Mouse (Mus musculus): Measurements from ENCODE around the gene Glb1l2. TPM values are rescaled to one million over a fixed set of nuclear protein-coding genes. Genes with fewer than 3 reads are reported as not detected.

Glb1l2 gene
- 1.3 and 1.9 TPM in 2 replicates for polyA plus RNA-seq (2015; fragmentation: Nextera tagmentation; extraction: Ambion mirVana)

GRCm38 (mm10) chr9:26805935-26806666 is at the start of gene Glb1l2:
Gene Glb1l2, minus strand, starts transcription at chr9:26806468.
- ATAC-seq, result peak; percentile 100
- 0 out of 2 replicates have a peak, but pooled peaks cover 3% of the 10 kb centered on the region for H3K4me1 ChIP-seq (replicated peaks)
- under 1% methylated on average over 33 of the region's 33 CpGs for WGBS
- no peaks in the 10 kb centered on the region for H3K9me3 ChIP-seq
- H3K27me3 ChIP-seq (replicated peaks), result no peaks in the 10 kb centered on the region
- H3K4me3 ChIP-seq (replicated peaks), result peak within 1 kb of the TSS; percentile 47
- no peak within 1 kb of the TSS for H3K27ac ChIP-seq
- H3K4me2 ChIP-seq (replicated peaks), result peak within 1 kb of the TSS; percentile 90
- peak within 1 kb of the TSS; percentile 54 for H3K9ac ChIP-seq
- H3K36me3 ChIP-seq, result no peaks in the 10 kb centered on the region

DNA sequence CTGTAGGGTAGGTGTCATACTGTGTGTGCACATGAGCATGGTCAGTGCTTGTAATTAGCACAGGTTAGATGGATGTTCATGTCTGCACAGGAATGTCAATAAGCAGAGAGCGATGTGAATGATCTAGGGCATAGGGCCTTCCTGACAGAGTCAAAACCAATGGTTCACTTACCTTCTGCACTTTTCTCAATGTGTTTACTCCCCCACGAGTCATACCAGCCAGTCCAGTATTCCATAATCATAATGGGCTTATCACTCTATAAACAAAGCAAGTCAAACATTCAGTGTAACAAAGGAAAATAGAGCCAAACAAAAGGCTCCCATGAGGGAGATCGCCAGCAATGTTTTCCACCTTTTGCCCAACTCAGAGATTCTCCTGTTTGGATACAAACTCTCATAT is 24.8 kb upstream of the Glb1l2 start:
- WGBS, result 60% methylated on average over 3 of the region's 3 CpGs
- no peaks in the 10 kb centered on the region for H3K4me1 ChIP-seq (replicated peaks)
- peak; percentile 39; the same call in 1 of the 2 replicates for ATAC-seq
- no peaks in the 10 kb centered on the region for H3K9me3 ChIP-seq
- H3K4me3 ChIP-seq (replicated peaks), result no peak overlapping the region
- no peak overlapping the region for H3K27ac ChIP-seq
- H3K27me3 ChIP-seq (replicated peaks), result no peaks in the 10 kb centered on the region
- H3K36me3 ChIP-seq, result no peaks in the 10 kb centered on the region
- no peak overlapping the region for H3K4me2 ChIP-seq (replicated peaks)
- H3K9ac ChIP-seq, result no peak overlapping the region

- H3K27me3 ChIP-seq (replicated peaks), result no peaks in the 10 kb centered on the region
- H3K4me2 ChIP-seq (replicated peaks), result no peak overlapping the region
- no peak for ATAC-seq
- H3K4me1 ChIP-seq (replicated peaks), result no peaks in the 10 kb centered on the region
- no peaks in the 10 kb centered on the region for H3K9me3 ChIP-seq
- H3K27ac ChIP-seq, result no peak overlapping the region
- H3K36me3 ChIP-seq, result no peaks in the 10 kb centered on the region
- no peak overlapping the region for H3K4me3 ChIP-seq (replicated peaks)
- WGBS, result 61% methylated on average over 1 of the region's 1 CpGs
- H3K9ac ChIP-seq, result no peak overlapping the region
Observed at GRCm38 (mm10) chr9:26819942-26820341, 13.7 kb upstream of the Glb1l2 start.

- ATAC-seq, result no peak
- Histone ChIP-seq H3K36me3 (no peaks in the 10 kb centered on the region), H3K27me3 (replicated peaks) (no peaks in the 10 kb centered on the region)
Observed at GRCm38 (mm10) chr9:26808735-26809134, 2.5 kb upstream of the Glb1l2 start.

DNA sequence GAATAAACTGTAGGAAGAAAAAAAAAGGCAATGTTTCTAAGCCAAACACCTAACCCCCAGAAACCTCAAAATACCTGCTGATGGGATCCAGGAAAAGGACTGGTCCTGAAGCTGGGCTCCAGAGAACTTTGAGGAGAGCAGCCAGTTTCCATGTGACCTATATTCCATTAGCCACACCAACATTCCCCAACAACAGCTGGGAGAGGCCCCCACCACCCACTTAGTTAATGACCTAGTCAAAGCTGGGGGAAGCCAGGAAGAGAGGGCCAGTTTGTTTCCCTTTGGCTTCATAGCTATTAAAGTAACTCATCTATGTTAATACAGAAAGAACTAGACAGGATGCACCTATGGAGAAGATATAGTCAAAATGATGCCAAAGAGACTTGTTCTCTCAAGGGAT is 1.9 kb downstream of the Glb1l2 start:
- H3K27ac ChIP-seq, result no peak overlapping the region
- no peaks in the 10 kb centered on the region for H3K27me3 ChIP-seq (replicated peaks)
- no peaks in the 10 kb centered on the region for H3K9me3 ChIP-seq
- no peaks in the 10 kb centered on the region for H3K36me3 ChIP-seq
- H3K9ac ChIP-seq, result no peak overlapping the region
- no peak overlapping the region for H3K4me2 ChIP-seq (replicated peaks)
- H3K4me3 ChIP-seq (replicated peaks), result no peak overlapping the region
- no peak for ATAC-seq
- H3K4me1 ChIP-seq (replicated peaks), result 0 out of 2 replicates have a peak, but pooled peaks cover 3% of the 10 kb centered on the region

More at GRCm38 (mm10) chr9:26808735-26809134, 2.5 kb upstream of the Glb1l2 start:
- 0 out of 2 replicates have a peak, but pooled peaks cover 3% of the 10 kb centered on the region for H3K4me1 ChIP-seq (replicated peaks)
- H3K4me2 ChIP-seq (replicated peaks), result no peak overlapping the region
- no peak overlapping the region for H3K4me3 ChIP-seq (replicated peaks)
- no peaks in the 10 kb centered on the region for H3K9me3 ChIP-seq
- H3K9ac ChIP-seq, result no peak overlapping the region
- H3K27ac ChIP-seq, result no peak overlapping the region
- WGBS, result 75% methylated on average over 2 of the region's 2 CpGs

GRCm38 (mm10) chr9:26800357-26800756 is 5.9 kb downstream of the Glb1l2 start:
- H3K4me2 ChIP-seq (replicated peaks), result no peak overlapping the region
- WGBS, result 100% methylated on average over 2 of the region's 2 CpGs
- no peaks in the 10 kb centered on the region for H3K4me1 ChIP-seq (replicated peaks)
- H3K9ac ChIP-seq, result no peak overlapping the region
- H3K27me3 ChIP-seq (replicated peaks), result no peaks in the 10 kb centered on the region
- H3K27ac ChIP-seq, result no peak overlapping the region
- H3K36me3 ChIP-seq, result no peaks in the 10 kb centered on the region
- no peak for ATAC-seq
- H3K4me3 ChIP-seq (replicated peaks), result no peak overlapping the region
- H3K9me3 ChIP-seq, result no peaks in the 10 kb centered on the region

DNA sequence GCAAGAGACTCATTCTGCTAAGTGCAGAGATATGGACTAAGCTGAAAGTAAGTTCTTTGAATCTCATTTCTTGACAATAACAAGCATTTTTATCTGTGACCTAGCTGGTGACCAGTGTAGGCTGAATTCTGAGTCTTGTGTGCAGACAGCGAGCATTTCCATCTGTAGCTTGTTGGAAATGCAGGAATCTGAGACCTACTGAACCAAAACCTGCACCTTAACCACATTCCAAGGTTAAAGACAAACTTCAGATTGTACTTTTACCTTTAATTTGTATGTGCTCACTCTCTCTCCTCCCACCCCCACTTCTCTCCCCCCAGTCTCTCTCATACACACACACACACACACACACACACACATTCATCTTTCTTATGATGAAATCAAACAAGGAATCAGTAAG is 7.5 kb downstream of the Glb1l2 start:
- WGBS, result 73% methylated on average over 1 of the region's 1 CpGs
- Histone ChIP-seq H3K4me2 (replicated peaks) (no peak overlapping the region), H3K4me3 (replicated peaks) (no peak overlapping the region), H3K27ac (no peak overlapping the region), H3K27me3 (replicated peaks) (no peaks in the 10 kb centered on the region), H3K9me3 (no peaks in the 10 kb centered on the region), H3K36me3 (no peaks in the 10 kb centered on the region), H3K9ac (no peak overlapping the region), H3K4me1 (replicated peaks) (no peaks in the 10 kb centered on the region)
- ATAC-seq, result no peak

DNA sequence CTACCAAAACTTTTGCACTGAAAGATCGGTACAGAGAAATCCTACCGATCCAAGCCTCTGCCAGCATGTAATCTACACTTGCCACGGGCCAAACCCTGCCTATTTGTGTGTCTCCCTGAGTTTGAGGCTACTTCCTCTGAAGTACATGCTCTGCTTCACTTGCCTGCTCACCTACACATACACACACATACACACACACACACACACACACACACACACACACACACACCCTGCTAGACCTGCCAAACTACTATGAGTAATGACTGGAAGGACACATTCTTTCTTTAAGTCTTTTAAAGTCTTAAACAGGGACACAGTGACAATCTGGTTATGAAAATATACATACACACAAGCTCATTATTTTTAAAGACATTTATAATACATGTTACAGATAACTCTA is 8.1 kb downstream of the Glb1l2 start:
- no peak overlapping the region for H3K27ac ChIP-seq
- no peaks in the 10 kb centered on the region for H3K4me1 ChIP-seq (replicated peaks)
- H3K9me3 ChIP-seq, result no peaks in the 10 kb centered on the region
- H3K4me2 ChIP-seq (replicated peaks), result no peak overlapping the region
- ATAC-seq, result no peak
- no peaks in the 10 kb centered on the region for H3K27me3 ChIP-seq (replicated peaks)
- 94% methylated on average over 3 of the region's 3 CpGs for WGBS
- no peak overlapping the region for H3K4me3 ChIP-seq (replicated peaks)
- H3K36me3 ChIP-seq, result no peaks in the 10 kb centered on the region
- no peak overlapping the region for H3K9ac ChIP-seq

GRCm38 (mm10) chr9:26792829-26793228 is 13.4 kb downstream of the Glb1l2 start:
- no peak overlapping the region for H3K4me3 ChIP-seq (replicated peaks)
- H3K36me3 ChIP-seq, result no peaks in the 10 kb centered on the region
- no peaks in the 10 kb centered on the region for H3K9me3 ChIP-seq
- no peaks in the 10 kb centered on the region for H3K4me1 ChIP-seq (replicated peaks)
- H3K27ac ChIP-seq, result no peak overlapping the region
- 72% methylated on average over 3 of the region's 3 CpGs for WGBS
- H3K27me3 ChIP-seq (replicated peaks), result no peaks in the 10 kb centered on the region
- no peak for ATAC-seq
- no peak overlapping the region for H3K9ac ChIP-seq
- H3K4me2 ChIP-seq (replicated peaks), result no peak overlapping the region

- Histone ChIP-seq H3K27ac (no peak overlapping the region), H3K9me3 (no peaks in the 10 kb centered on the region), H3K27me3 (replicated peaks) (no peaks in the 10 kb centered on the region), H3K4me3 (replicated peaks) (no peak overlapping the region), H3K36me3 (no peaks in the 10 kb centered on the region), H3K4me2 (replicated peaks) (no peak overlapping the region), H3K4me1 (replicated peaks) (no peaks in the 10 kb centered on the region), H3K9ac (no peak overlapping the region)
- WGBS, result 57% methylated on average over 7 of the region's 7 CpGs
- ATAC-seq, result no peak
Observed at GRCm38 (mm10) chr9:26783414-26783975, 22.8 kb downstream of the Glb1l2 start.

DNA sequence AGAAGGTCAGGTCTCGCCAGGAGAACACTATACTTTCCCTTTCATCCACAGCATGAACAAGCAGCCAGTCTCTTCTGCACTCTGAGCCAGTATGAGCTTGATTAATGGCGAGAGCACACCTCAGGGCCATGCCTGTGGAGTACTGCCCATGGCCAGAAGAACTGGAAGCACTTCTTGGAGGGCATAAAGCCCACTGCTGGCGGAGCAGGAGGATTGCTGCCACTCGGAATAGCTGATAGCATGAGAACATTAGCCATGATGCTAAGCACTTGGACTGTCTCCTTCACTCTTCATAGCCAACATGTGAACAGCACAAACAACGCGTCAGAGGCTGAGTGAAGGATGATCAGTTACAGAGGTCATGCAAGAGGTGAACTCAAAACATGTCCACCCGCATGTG is 27.8 kb downstream of the Glb1l2 start:
- Histone ChIP-seq H3K4me1 (replicated peaks) (no peaks in the 10 kb centered on the region), H3K9me3 (no peaks in the 10 kb centered on the region), H3K27me3 (replicated peaks) (no peaks in the 10 kb centered on the region), H3K27ac (no peak overlapping the region), H3K4me3 (replicated peaks) (no peak overlapping the region), H3K36me3 (no peaks in the 10 kb centered on the region), H3K9ac (no peak overlapping the region), H3K4me2 (replicated peaks) (no peak overlapping the region)
- no peak for ATAC-seq
- WGBS, result 80% methylated on average over 7 of the region's 7 CpGs

- Histone ChIP-seq H3K9me3 (no peaks in the 10 kb centered on the region), H3K9ac (no peak overlapping the region), H3K4me2 (replicated peaks) (no peak overlapping the region), H3K27me3 (replicated peaks) (no peaks in the 10 kb centered on the region), H3K4me1 (replicated peaks) (no peaks in the 10 kb centered on the region), H3K36me3 (no peaks in the 10 kb centered on the region), H3K4me3 (replicated peaks) (no peak overlapping the region), H3K27ac (no peak overlapping the region)
- 0 out of 2 replicates have a peak, but pooled peaks have one; percentile 31 for ATAC-seq
- WGBS, result 65% methylated on average over 6 of the region's 6 CpGs
Observed at GRCm38 (mm10) chr9:26776122-26776902, 30.0 kb downstream of the Glb1l2 start.
